Mouse (Mus musculus) frontal cortex, postnatal 36 days (tissue): ENCODE results near the gene C530025M09Rik.
A peak's percentile ranks its signal among the peaks of the same experiment; 100 is the strongest.

Experiments used
- DNase-seq, 2 experiments: peaks; one replicate each; pipeline ENCODE4 v3.0.0; 2022; ENCODE audit warnings: low spot score in 2 of 2

Gene C530025M09Rik

GRCm38 (mm10) chr2:149830536-149831458 is at the start of gene C530025M09Rik:
Gene C530025M09Rik, minus strand, starts transcription at chr2:149831213.
- peak; percentile 61 to 64 for DNase-seq

GRCm38 (mm10) chr2:149877954-149878353 is 46.9 kb upstream of the C530025M09Rik start:
- peak; percentile 35 to 64 for DNase-seq

- DNase-seq: peak; percentile 83 to 95
Measured at GRCm38 (mm10) chr2:149873346-149873745, 42.3 kb upstream of the C530025M09Rik start.

- peak; percentile 20 to 37 for DNase-seq
Measured at GRCm38 (mm10) chr2:149872496-149872895, 41.5 kb upstream of the C530025M09Rik start.

- no peak for DNase-seq
Measured at GRCm38 (mm10) chr2:149870496-149870895, 39.5 kb upstream of the C530025M09Rik start.

- DNase-seq: no peak
Measured at GRCm38 (mm10) chr2:149865914-149866435, 35.0 kb upstream of the C530025M09Rik start.

- DNase-seq: peak; percentile 23 to 45
Measured at GRCm38 (mm10) chr2:149861002-149861401, 30.0 kb upstream of the C530025M09Rik start.

GRCm38 (mm10) chr2:149848778-149849177 is 17.8 kb upstream of the C530025M09Rik start:
- DNase-seq: no peak

- DNase-seq: peak; percentile 70
Measured at GRCm38 (mm10) chr2:149844575-149844974, 13.6 kb upstream of the C530025M09Rik start.

- DNase-seq: no peak
Measured at GRCm38 (mm10) chr2:149839666-149840065, 8.7 kb upstream of the C530025M09Rik start.

GRCm38 (mm10) chr2:149836471-149837135 is 5.6 kb upstream of the C530025M09Rik start:
- peak; percentile 23 to 49 for DNase-seq

GRCm38 (mm10) chr2:149835091-149835490 is 4.1 kb upstream of the C530025M09Rik start:
- no peak for DNase-seq

GRCm38 (mm10) chr2:149832301-149832700 is 1.3 kb upstream of the C530025M09Rik start:
- no peak for DNase-seq

GRCm38 (mm10) chr2:149831459-149832245 is 639 bp upstream of the C530025M09Rik start:
- peak; percentile 60 to 66 for DNase-seq

GRCm38 (mm10) chr2:149829955-149830535 is 968 bp downstream of the C530025M09Rik start:
- peak; percentile 35 to 42 for DNase-seq

GRCm38 (mm10) chr2:149828911-149829310 is 2.1 kb downstream of the C530025M09Rik start, which contains the start of gene Syndig1:
Gene Syndig1, plus strand, starts transcription at chr2:149829211.
- no peak for DNase-seq

GRCm38 (mm10) chr2:149820201-149820600 is 10.8 kb downstream of the C530025M09Rik start:
- no peak for DNase-seq

GRCm38 (mm10) chr2:149819751-149820150 is 11.3 kb downstream of the C530025M09Rik start:
- no peak for DNase-seq

- no peak for DNase-seq
Measured at GRCm38 (mm10) chr2:149818395-149818794, 12.6 kb downstream of the C530025M09Rik start.

- DNase-seq: no peak
Measured at GRCm38 (mm10) chr2:149812899-149813298, 18.1 kb downstream of the C530025M09Rik start.

GRCm38 (mm10) chr2:149805256-149805655 is 25.8 kb downstream of the C530025M09Rik start:
- peak in 1 of 2 experiments; percentile 19 for DNase-seq
